Mouse (Mus musculus): Measurements from ENCODE around the gene Trim59. TPM values are rescaled to one million over a fixed set of nuclear protein-coding genes. Genes with fewer than 3 reads are reported as not detected.

The Trim59 gene
- 32.0 and 36.4 TPM in 2 replicates for polyA plus RNA-seq (2015; fragmentation: Nextera tagmentation; extraction: Ambion mirVana)

DNA sequence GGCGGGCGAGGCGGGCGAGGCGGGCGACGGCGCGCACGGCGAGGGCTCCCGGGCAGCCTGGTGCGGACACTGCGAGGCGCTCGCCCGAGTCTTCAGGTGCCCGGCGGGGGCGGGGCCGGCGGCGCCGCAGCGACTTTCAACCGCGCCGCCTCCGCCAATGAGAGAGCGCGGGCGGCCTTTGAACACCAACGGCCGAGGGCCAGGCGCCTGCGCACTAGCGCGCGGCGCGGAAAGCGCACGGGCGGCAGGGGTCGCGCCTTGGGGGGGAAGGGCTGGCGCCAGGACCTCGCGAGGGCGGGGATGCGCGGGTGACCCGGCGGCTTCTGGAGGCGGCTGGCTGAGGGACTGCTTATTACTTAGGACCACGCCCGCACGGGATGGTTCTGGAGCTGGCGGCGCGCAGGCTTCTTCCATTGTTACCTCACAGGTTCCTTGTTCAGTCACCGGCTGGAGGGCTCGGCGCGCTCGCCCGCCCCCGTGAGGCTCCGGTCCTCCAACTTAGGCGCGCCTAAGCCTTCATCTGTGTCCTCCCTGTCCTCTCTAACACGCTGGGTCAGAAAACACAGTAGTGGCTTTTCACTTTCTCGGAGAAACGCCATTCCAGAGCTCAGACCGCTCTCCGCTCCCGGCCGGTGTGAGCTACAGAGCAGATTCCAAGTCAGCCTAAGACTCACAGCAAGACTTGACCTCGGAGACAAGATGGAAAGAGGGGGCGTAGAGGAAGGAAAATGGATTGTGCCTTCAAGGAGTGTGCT is at the start of gene Trim59:
Gene Trim59, minus strand, starts transcription at position 111 of the 755 bp plus-strand sequence.
- Histone ChIP-seq H3K4me2 (ENCODE audit: low read length) (peak within 1 kb of the TSS; percentile 80), H3K27ac (ENCODE audit: low read depth, low read length) (peak within 1 kb of the TSS; percentile 89), H3K9ac (ENCODE audit: low read depth, low read length) (peak within 1 kb of the TSS; percentile 89), H3K36me3 (ENCODE audit: control insufficient read depth, insufficient read depth, low read length) (peaks cover 2% of the 10 kb centered on the region; the same call in 1 of the 2 replicates), H3K4me3 (ENCODE audit: low read length) (peak within 1 kb of the TSS; percentile 91), H3K27me3 (replicated peaks; ENCODE audit: control insufficient read depth, insufficient read depth, low read length) (no peaks in the 10 kb centered on the region), H3K4me1 (ENCODE audit: control insufficient read depth, insufficient read depth, low read depth, low read length) (peaks cover 14% of the 10 kb centered on the region), H3K9me3 (ENCODE audit: control insufficient read depth, low read length) (no peaks in the 10 kb centered on the region)
- under 1% methylated on average over 46 of the region's 80 CpGs for WGBS
- peak; percentile 97 for ATAC-seq

DNA sequence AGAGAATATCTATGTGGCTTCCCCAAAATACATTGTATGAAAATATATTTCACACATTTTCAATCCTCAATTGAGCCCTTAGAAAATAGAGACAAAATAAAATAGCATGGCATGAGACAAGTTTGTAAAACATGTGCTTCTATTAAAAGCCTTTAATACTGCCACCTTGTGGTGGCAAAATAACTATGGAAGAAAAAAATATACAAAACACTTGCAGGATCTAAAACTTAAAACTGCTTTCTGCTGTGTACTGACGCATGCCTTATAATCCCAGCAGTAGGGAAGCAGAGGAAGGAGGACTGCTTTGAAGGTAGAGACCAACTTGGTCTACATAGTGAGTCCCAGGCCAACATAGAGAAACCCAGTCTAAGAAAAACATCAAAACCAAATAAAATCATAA is 19.4 kb upstream of the Trim59 start:
- Histone ChIP-seq H3K36me3 (ENCODE audit: control insufficient read depth, insufficient read depth, low read length) (no peaks in the 10 kb centered on the region), H3K27me3 (replicated peaks; ENCODE audit: control insufficient read depth, insufficient read depth, low read length) (no peaks in the 10 kb centered on the region), H3K4me2 (ENCODE audit: low read length) (no peak overlapping the region), H3K27ac (ENCODE audit: low read depth, low read length) (no peak overlapping the region), H3K4me1 (ENCODE audit: control insufficient read depth, insufficient read depth, low read depth, low read length) (no peaks in the 10 kb centered on the region), H3K9ac (ENCODE audit: low read depth, low read length) (no peak overlapping the region), H3K9me3 (ENCODE audit: control insufficient read depth, low read length) (no peaks in the 10 kb centered on the region), H3K4me3 (ENCODE audit: low read length) (no peak overlapping the region)
- no peak for ATAC-seq
- 45% methylated on average over 1 of the region's 1 CpGs for WGBS

DNA sequence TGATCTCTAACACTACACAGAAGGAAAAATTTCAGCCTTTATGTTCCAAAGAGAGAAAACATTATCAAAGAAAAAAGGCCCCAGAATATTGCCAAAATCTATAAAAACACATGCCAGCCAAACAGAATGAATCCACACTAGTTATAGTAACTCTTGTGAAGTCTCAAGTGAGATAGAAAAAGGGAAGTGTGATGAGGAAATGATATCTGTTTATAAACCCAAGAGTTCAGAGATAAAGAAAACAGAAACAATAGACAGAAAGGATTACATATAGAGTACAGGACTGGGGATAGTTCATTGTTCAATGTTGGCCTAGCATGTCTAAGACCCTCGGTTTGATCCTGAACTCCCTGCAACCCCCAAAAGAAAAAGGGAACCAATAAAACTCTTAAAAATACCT is 18.2 kb upstream of the Trim59 start:
- H3K9me3 ChIP-seq (ENCODE audit: control insufficient read depth, low read length), result no peaks in the 10 kb centered on the region
- 89% methylated on average over 1 of the region's 1 CpGs for WGBS
- H3K27ac ChIP-seq (ENCODE audit: low read depth, low read length), result no peak overlapping the region
- H3K4me1 ChIP-seq (ENCODE audit: control insufficient read depth, insufficient read depth, low read depth, low read length), result no peaks in the 10 kb centered on the region
- ATAC-seq, result no peak
- H3K9ac ChIP-seq (ENCODE audit: low read depth, low read length), result no peak overlapping the region
- H3K36me3 ChIP-seq (ENCODE audit: control insufficient read depth, insufficient read depth, low read length), result no peaks in the 10 kb centered on the region
- no peak overlapping the region for H3K4me2 ChIP-seq (ENCODE audit: low read length)
- no peaks in the 10 kb centered on the region for H3K27me3 ChIP-seq (replicated peaks; ENCODE audit: control insufficient read depth, insufficient read depth, low read length)
- H3K4me3 ChIP-seq (ENCODE audit: low read length), result no peak overlapping the region

- Histone ChIP-seq H3K36me3 (ENCODE audit: control insufficient read depth, insufficient read depth, low read length) (no peaks in the 10 kb centered on the region), H3K4me1 (ENCODE audit: control insufficient read depth, insufficient read depth, low read depth, low read length) (no peaks in the 10 kb centered on the region), H3K27me3 (replicated peaks; ENCODE audit: control insufficient read depth, insufficient read depth, low read length) (no peaks in the 10 kb centered on the region), H3K9ac (ENCODE audit: low read depth, low read length) (no peak overlapping the region), H3K4me2 (ENCODE audit: low read length) (no peak overlapping the region), H3K27ac (ENCODE audit: low read depth, low read length) (no peak overlapping the region), H3K9me3 (ENCODE audit: control insufficient read depth, low read length) (no peaks in the 10 kb centered on the region), H3K4me3 (ENCODE audit: low read length) (no peak overlapping the region)
- WGBS, result 93% methylated on average over 4 of the region's 4 CpGs
- no peak for ATAC-seq
Measured at GRCm38 (mm10) chr3:69060672-69061071, 16.1 kb upstream of the Trim59 start.

GRCm38 (mm10) chr3:69055871-69056270 is 11.3 kb upstream of the Trim59 start:
- ATAC-seq, result no peak
- Histone ChIP-seq H3K4me2 (ENCODE audit: low read length) (no peak overlapping the region), H3K36me3 (ENCODE audit: control insufficient read depth, insufficient read depth, low read length) (no peaks in the 10 kb centered on the region), H3K27me3 (replicated peaks; ENCODE audit: control insufficient read depth, insufficient read depth, low read length) (no peaks in the 10 kb centered on the region), H3K27ac (ENCODE audit: low read depth, low read length) (no peak overlapping the region), H3K4me3 (ENCODE audit: low read length) (no peak overlapping the region), H3K4me1 (ENCODE audit: control insufficient read depth, insufficient read depth, low read depth, low read length) (no peaks in the 10 kb centered on the region), H3K9me3 (ENCODE audit: control insufficient read depth, low read length) (no peaks in the 10 kb centered on the region), H3K9ac (ENCODE audit: low read depth, low read length) (no peak overlapping the region)
- 91% methylated on average over 3 of the region's 3 CpGs for WGBS

- no peak for ATAC-seq
- WGBS, result 82% methylated on average over 7 of the region's 7 CpGs
- H3K4me1 ChIP-seq (ENCODE audit: control insufficient read depth, insufficient read depth, low read depth, low read length), result no peaks in the 10 kb centered on the region
Measured at GRCm38 (mm10) chr3:69054760-69055432, 10.3 kb upstream of the Trim59 start.

DNA sequence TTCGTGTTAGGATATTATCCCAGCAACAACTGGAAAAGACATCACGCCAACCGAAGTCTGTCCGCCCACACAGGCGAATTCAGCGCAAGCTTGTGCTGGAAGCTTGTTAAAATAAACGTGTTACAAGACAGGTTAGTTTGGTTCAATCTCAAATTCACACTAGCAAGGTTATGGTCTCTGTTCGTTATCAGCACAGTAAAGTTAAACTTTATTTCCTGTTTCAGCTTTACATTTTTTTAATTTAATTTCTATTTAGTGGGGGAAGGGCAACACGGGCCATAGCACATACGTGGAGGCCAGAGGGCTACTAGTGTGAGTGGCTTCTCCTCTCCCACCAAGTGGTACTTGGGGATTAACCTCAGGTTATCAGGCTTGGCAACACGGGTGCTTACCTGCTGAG is 7.3 kb upstream of the Trim59 start:
- Histone ChIP-seq H3K27ac (ENCODE audit: low read depth, low read length) (no peak overlapping the region), H3K4me2 (ENCODE audit: low read length) (no peak overlapping the region), H3K4me1 (ENCODE audit: control insufficient read depth, insufficient read depth, low read depth, low read length) (no peaks in the 10 kb centered on the region), H3K9me3 (ENCODE audit: control insufficient read depth, low read length) (no peaks in the 10 kb centered on the region), H3K27me3 (replicated peaks; ENCODE audit: control insufficient read depth, insufficient read depth, low read length) (no peaks in the 10 kb centered on the region), H3K9ac (ENCODE audit: low read depth, low read length) (no peak overlapping the region), H3K36me3 (ENCODE audit: control insufficient read depth, insufficient read depth, low read length) (no peaks in the 10 kb centered on the region), H3K4me3 (ENCODE audit: low read length) (no peak overlapping the region)
- 92% methylated on average over 11 of the region's 11 CpGs for WGBS
- ATAC-seq, result no peak

More at GRCm38 (mm10) chr3:69054760-69055432, 10.3 kb upstream of the Trim59 start:
- Histone ChIP-seq H3K9ac (ENCODE audit: low read depth, low read length) (no peak overlapping the region), H3K9me3 (ENCODE audit: control insufficient read depth, low read length) (no peaks in the 10 kb centered on the region), H3K36me3 (ENCODE audit: control insufficient read depth, insufficient read depth, low read length) (no peaks in the 10 kb centered on the region), H3K27ac (ENCODE audit: low read depth, low read length) (no peak overlapping the region), H3K4me2 (ENCODE audit: low read length) (no peak overlapping the region), H3K27me3 (replicated peaks; ENCODE audit: control insufficient read depth, insufficient read depth, low read length) (no peaks in the 10 kb centered on the region), H3K4me3 (ENCODE audit: low read length) (no peak overlapping the region)

DNA sequence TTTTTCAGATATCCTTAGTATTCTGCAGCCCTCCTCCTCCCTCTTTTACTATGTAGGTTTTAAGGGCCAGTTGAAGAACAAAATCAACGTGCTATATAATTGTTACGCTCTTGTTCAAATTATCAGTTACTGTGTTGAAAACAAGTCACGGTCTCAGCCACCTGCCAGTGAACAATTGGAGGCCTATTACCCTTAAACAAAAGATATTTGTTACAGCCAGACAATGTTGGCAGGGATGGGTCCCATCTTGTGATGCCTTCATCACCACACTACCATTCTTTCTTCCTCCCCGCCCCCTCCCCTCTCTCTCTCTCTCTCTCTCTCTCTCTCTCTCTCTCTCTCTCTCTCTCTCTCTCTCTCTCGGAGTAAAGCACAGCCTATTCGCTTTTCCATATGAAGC is 4.5 kb upstream of the Trim59 start:
- no peak for ATAC-seq
- Histone ChIP-seq H3K4me3 (ENCODE audit: low read length) (no peak overlapping the region), H3K4me1 (ENCODE audit: control insufficient read depth, insufficient read depth, low read depth, low read length) (peaks cover 4% of the 10 kb centered on the region), H3K9ac (ENCODE audit: low read depth, low read length) (no peak overlapping the region), H3K27ac (ENCODE audit: low read depth, low read length) (no peak overlapping the region), H3K9me3 (ENCODE audit: control insufficient read depth, low read length) (no peaks in the 10 kb centered on the region), H3K27me3 (replicated peaks; ENCODE audit: control insufficient read depth, insufficient read depth, low read length) (no peaks in the 10 kb centered on the region), H3K36me3 (ENCODE audit: control insufficient read depth, insufficient read depth, low read length) (no peaks in the 10 kb centered on the region), H3K4me2 (ENCODE audit: low read length) (no peak overlapping the region)
- 64% methylated on average over 6 of the region's 6 CpGs for WGBS

DNA sequence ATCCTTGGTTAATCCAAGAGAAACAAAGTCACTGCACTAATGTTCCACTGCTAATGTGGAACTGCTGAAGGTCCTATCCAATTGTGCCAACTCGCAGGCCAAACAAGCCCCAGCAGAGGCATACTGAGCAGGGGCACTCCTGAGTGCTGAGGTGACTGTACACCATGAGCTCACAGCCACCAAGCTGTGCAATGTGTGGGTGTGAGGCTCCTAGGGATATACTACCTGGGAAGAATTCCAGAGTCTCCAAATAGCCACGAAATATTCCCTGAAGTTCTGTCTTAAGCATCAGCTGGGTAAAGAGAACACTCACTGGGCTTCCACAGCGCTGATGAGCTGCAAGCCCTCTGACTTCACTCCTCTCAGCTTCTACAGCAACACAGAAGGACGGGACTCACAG is 3.1 kb upstream of the Trim59 start:
- Histone ChIP-seq H3K4me2 (ENCODE audit: low read length) (no peak overlapping the region), H3K36me3 (ENCODE audit: control insufficient read depth, insufficient read depth, low read length) (no peaks in the 10 kb centered on the region), H3K4me1 (ENCODE audit: control insufficient read depth, insufficient read depth, low read depth, low read length) (peaks cover 11% of the 10 kb centered on the region), H3K9ac (ENCODE audit: low read depth, low read length) (no peak overlapping the region), H3K27ac (ENCODE audit: low read depth, low read length) (no peak overlapping the region), H3K27me3 (replicated peaks; ENCODE audit: control insufficient read depth, insufficient read depth, low read length) (no peaks in the 10 kb centered on the region), H3K9me3 (ENCODE audit: control insufficient read depth, low read length) (no peaks in the 10 kb centered on the region), H3K4me3 (ENCODE audit: low read length) (no peak overlapping the region)
- 82% methylated on average over 4 of the region's 4 CpGs for WGBS
- ATAC-seq, result no peak
